Mouse (Mus musculus): ENCODE measurements around the gene Slx4ip. TPM values are rescaled to one million over a fixed set of nuclear protein-coding genes. Genes with fewer than 3 reads are reported as not detected.

Gene Slx4ip
- total RNA-seq, 2 experiments from 2014 or later: 7.4 to 7.6 TPM

DNA sequence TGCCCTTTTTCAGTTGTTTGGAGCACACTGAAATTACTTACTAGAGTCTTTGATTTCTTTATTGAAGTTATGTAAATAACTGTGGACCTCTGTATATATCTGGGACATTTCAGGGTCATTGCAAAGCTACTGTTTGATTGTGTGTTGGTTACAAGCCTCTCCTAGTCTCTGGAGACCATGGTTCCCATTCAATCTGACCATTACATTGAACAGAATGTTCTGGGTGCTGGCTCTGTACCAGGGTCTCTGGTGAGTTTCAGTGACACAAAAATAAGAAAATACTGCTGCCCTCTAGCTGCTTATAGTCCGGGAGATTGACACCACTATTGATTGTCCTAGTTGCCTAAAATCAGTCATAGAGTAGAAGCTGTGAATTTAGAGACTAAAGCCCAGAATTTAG, 158.9 kb downstream of the Slx4ip start:
- no peak for DNase-seq (ENCODE audit: low spot score in 2 of 2)

DNA sequence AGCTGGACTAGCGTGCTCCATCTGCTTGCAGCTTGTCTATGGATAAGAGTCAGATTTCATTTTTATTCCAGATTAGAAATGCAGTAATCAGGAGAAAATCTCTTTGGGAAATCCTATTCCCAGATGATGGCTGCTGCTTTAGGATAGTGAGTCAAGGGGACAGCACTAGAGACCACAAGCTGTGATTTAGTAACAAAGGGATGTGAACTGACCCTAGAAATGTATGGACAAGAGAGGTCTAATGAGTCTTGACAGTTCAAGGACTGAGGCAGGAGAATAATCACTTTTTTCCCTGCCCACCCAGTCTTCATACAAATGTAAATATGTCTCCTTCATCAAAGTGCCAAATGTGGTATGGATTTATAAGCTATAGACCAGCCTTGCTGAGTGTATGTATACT, 172.8 kb downstream of the Slx4ip start:
- no peak for DNase-seq (ENCODE audit: low spot score in 2 of 2)

DNA sequence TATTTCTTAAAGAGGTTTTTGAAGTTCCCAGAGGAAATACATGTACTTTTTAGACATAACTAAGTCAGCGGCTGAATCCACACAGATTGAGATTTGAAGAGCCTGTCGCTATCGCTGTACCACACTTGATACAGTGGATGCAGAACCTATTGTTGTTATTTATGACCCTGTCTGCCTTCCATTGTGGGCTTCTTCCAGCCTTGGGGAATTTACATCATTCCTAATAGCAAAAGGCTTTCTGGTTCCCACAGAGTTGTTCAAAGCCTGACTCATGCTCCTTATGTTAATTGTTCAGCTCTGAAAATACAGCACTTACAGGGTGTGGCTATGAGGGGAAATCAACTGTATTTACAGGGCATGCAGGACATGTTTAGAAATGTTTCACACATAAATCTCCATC, 173.5 kb downstream of the Slx4ip start:
- DNase-seq (ENCODE audit: low spot score in 2 of 2): no peak

DNA sequence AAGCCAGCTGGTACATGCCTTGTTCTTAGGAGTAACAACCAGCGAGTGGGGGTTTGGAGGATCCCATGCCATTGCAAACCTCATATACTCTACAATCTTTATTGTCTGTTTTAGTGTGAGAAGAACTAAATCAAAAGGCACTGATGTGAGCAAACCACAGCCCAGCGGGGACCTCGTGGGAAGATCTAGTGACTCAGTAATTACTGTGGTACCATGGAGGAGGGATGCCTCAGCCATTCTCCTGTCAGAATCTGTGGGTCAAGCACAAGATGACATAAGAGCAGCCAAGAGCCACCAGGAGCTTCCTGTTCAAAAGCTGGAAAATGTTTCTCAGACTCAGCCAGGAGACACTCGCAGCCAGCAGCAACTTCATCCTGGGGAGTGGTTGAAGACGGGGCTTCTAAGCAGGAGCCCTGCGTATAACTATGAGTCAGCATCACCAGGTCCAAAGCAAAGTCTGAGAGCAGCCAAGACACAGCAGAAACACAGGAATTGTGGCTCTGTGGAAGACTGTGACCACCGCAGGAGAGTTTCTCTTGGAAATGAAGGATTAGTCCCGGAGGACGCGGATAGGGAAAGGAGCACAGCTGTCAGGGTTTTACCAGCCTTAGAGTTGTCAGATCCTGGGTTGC, 176.6 kb downstream of the Slx4ip start:
- no peak for DNase-seq (ENCODE audit: low spot score in 2 of 2)

DNA sequence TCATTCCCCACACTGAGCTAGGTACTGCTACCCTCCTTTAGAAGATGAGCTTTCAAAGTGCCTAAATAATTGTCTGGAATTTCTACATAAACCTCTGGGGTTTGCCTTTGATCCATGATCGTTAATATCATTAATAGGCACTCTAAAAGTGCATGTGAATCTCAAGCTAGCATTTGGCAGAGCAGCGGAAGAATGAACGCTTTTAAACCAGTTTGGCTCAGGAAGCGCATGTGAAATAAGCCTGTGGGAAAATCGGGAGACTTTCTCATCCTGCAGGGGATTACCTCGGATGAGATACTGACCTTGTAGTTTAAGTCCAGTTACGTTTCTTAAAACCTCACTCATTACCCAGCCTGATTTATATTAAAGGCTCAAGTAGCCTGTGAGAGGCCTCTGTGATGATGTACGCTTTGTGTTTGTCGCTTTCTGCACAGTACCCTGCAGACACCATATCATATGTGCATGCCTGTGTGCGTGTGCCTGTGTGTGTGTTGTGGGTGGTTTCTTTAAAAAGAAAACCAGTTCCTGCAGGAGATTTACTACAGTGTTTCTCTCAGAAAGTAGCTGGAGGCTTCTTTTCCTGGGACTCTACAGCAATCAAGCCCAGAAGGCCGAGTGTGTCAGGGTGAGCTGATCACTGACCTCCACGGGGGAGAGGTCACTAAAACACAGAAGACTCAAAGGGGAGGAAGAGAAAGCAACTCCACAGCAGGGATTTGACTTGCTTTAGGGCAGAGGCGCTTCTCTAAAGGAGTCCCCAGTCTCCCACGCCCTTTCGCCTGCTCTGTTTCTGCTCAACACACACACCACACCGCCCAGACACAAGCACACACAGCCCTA, 182.7 kb downstream of the Slx4ip start:
- no peak for DNase-seq (ENCODE audit: low spot score in 2 of 2)

DNA sequence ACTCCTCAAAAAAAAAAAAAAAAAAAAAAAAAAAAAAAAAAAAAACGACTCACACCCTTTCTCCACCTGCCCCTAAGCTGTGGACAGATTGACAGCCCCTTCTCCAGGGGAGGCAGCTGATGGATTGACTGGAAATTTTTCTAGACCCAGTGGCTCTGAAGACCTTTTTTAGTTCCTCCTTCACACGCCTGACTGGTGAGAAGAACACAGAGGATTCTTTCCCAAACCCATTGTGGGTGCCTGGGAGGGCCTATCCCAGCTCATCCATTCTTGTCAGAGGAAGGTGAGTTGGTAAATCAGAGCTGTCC, 183.2 kb downstream of the Slx4ip start:
- DNase-seq (ENCODE audit: low spot score in 2 of 2): no peak

DNA sequence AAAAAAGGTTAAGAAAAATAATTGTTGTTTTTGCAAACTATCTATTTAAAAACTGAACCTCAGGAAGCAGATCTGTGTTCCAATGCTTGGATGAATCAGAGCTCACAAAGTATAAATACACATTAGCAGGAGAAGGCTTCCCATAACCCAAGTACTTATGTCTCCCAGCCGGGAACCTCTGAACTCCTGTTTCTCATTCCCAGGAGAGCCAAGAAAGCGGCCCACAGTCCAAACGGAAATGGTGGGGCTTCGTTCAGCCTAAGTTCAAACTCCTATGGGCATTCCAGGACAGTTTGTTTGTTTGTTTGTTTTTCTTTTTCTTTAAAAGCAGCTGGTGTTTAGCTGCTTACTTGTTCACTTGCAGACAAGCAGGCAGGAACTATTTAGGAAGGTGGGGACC, 187.8 kb downstream of the Slx4ip start:
- no peak for DNase-seq (ENCODE audit: low spot score in 2 of 2)

DNA sequence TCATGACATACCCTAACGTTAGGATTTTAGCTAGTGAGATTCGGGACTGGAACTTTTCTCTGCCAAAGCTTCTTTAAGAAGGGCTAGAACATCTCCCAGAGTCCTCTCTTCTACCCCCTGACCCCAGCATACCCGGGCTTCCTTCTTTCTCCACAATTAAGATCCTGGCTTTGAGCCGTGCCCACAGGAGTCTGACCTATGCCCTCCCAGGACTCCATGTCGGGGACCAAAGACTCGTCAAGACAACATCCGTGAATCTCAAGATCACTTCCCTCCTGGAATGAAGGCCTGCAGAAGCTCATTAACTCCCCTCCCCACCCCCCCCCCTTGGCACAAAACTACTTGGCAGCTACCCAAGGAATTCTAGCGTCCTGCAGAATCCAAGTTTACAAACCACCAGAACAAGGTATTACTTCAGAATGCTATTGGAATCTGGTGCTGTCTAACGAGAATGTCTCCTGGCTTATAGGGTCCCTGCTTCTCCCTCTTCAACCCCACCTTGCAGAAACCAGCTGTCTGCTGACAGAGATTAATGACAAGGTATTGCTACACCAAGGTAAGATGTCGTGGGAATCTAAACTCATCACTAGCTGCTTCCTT, 188.8 kb downstream of the Slx4ip start:
- no peak for DNase-seq (ENCODE audit: low spot score in 2 of 2)

DNA sequence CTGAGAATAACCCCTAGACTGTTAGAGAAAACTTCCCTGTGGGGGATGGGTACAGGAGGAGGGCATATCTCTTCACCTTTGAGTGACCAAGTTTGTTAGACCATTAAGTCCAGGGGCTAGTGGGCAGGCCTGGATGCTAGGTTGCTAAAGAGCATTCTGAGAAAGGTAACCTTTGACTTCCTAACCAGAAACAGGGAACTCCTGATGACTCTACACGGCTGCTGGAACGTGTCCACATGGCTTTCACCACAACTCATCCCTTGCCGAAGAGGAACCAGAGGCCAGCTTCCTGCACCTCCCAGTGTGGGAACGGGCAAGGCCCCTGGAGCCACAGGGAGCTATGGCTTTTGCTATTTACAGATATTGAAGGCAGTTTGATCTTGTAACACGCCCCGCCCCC, 189.4 kb downstream of the Slx4ip start:
- DNase-seq (ENCODE audit: low spot score in 2 of 2): no peak

DNA sequence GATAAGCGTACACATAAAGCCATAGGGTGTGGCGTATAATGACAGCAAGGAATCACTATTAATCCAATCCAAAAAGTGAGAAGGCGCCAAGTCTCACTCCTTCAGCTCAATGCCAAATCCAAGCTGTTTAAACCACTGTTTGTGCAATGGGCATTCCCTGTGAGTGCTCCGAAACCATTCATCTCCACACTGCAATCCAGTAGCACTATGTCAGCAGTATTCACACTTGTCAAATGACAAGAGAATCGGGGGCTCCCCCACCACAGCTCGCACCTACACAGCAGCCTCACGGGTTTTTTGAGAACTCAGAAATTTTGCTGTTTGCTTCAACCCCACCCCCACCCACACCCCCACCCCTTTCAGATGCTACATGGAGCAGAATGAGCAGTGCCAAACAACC, 190.0 kb downstream of the Slx4ip start:
- DNase-seq (ENCODE audit: low spot score in 2 of 2): no peak

DNA sequence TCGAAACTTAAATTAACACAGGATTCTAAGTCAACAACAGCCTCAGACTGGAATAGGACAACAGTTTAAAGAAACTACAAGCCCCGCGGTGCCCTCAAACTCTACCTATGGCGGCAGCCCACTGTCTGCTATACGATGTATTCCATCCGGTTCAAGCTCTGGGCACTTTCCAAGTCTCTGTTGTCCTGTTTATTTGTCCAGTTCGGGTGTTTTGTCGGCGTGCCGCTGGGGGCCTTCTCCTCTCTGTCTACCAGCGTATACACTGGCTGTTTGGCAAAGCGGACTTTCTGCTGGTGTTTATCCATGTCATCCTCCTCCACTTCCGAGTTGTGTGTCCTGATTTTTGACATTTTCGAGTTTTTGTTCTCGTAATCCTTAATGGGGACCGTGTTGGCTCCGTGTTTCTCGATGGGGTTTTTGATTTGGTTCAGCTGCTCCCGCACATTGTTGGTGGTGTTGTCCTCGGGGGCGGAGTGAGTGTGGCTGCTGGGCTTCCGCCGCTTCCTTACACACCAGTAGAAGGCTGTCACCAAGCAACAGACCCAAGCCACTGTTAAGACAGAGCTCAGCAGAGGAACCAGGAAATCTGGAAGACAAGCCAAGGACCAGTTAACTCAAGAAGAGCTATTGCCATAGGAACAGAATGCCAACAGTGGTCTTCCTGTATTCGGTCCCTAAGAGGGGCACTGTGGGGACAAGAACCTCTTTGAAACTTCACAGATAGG, 192.0 kb downstream of the Slx4ip start:
- no peak for DNase-seq (ENCODE audit: low spot score in 2 of 2)

DNA sequence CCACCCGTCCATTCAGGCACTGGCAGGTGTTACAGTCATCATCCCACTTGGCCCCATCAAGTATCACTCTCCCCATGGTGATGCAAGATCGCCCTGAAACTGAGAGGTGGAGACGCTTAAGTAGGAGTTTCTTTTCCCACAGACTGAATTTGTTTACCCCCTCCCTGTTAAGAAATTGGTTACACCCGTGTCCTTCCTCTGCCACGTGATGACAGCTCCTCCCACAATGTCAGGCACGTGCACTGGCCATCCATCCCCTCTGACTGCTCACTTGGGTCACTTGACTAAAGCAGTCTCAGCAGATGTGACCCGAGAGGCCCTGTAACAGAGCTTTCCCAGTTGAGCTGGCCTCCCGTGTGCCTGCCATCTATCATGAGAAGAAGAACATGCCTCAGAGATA, 194.2 kb downstream of the Slx4ip start:
- DNase-seq (ENCODE audit: low spot score in 2 of 2): no peak

DNA sequence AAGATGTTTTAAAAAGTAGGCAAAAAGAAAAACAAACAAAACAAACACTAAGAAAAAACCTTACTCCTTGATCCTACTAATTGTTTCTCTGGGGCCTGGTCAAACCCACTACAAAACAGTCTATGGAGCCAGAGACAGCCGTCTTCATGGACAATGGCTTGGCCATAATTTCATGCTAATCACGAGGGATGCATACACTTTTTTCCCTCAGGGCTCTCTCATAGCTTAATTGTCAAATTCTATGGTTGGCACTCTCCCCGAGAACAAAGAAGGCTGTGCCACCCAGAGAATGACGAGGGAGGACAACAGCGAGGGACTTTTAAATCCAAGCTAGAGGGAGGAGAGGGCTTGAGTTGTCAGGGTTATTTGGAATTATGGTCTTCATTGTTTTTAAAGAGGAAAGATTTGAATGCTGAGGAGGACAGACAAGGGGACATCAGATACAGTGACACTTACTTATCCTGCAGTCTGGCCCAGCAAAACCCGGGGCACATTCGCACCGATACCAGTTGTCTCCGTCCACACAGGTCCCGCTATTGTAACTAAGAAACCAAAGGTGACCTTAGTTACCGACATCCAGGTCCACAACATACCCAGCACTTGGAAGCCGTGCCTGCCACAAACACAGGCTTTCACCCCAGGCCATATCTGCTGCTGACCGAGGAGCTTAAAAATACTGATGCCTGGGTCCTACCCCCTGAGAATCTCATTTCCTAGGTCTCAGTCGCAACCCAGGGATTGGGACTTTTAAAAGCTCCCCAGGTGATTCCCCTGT, 195.8 kb downstream of the Slx4ip start:
- no peak for DNase-seq (ENCODE audit: low spot score in 2 of 2)

DNA sequence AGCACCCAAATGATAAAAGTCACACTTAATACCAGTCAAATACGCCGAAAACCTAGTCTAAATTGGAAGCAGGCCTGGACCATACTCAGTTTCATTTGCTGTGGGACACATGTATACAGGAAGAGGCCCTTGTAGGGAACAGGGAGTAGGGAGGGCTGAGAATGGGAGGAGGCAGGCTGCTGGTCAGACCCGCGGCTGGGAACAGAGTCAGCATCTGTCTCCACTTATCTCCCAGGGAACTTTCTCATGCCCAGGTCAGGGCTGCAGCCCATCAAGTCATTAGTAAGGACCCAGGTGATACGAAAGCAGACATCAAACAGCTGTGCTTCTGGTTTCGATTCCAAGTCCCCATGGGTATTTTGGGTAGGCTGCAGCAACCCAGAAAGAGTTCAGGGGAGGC, 196.7 kb downstream of the Slx4ip start:
- DNase-seq (ENCODE audit: low spot score in 2 of 2): no peak

DNA sequence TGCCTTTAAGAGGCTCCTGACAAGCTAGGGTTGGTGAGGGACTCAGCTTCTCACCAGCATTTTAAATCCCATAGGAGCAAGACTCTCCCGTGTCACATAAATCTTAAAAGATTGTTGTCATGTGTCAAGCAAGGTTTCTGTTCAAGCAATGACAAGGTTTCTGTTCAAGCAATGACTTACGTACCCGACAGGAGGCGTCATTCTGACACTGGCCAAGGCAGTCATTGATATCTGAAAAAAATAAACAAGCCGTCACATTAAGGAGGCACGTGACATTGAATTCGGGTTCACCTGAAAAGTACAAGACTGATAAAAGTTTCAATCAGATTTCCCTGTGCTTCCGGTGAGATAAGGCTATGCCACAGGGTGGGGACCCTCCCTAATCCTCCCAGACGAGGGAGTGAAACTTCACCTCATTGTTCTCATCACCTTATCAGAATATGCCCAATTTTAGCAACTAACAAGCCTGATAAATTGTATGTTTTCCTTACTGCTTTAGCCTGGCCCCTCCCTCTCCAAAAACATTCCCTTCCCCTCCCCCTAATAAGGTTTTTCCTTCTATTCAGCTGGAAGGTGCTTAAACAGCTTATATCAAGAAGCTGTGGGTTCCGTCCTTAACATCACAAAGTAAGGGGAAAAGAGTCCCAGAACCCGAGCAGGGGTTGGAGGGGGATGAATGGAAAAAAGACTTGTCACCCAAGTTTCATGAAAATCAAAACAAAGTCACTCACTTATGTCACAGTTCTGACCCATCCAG, 200.9 kb downstream of the Slx4ip start:
- DNase-seq (ENCODE audit: low spot score in 2 of 2): no peak

DNA sequence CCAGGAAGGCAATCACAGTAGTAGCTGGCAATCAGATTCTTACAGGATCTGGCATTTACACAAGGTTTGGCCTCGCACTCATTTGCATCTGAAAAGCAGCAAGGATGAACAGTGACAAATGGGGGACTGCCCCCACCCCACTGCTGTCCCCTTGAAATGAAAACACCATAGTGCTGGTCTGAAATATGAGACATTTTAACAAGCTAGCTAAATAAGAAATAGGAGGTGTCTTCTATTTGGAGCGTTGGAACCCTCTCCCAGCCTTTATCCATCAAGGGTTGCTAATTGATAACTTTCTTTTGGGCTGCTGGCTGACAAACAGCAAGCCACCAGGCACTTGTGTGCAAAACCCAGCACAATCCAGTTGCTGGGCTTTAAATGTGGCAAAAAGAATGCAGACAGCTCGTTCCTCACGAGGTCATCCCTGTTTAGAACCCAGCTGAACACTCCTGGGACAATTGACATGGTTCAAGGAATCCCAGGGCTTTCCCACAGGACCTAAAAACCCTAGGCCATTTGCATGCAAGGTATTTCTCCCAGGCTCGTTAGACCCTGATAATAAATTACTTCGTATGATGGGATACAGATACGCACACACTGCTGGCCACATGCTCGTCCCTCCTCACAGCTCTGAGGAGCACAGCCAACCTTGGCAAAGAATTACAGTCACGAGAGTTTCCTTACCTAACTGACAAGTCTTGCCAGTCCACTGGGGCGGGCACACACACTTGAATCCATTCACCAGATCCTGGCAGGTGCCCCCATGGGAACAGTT, 201.7 kb downstream of the Slx4ip start:
- DNase-seq (ENCODE audit: low spot score in 2 of 2): no peak

DNA sequence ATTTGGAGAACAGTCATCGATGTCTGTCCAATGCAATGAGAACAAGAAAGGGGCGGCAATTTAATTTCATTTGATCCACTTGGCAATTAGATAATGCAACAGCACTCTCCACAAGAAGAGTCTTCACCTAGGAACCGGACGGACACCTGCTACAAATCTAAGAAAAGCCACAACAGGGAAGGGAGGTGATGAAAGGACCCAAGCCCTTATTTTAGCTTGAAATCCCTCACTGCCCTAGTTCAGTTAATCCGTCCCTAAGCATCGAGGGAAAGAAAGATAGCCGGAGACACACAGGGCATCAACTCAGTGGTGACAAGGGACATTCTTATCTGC, 202.2 kb downstream of the Slx4ip start:
- DNase-seq (ENCODE audit: low spot score in 2 of 2): no peak

DNA sequence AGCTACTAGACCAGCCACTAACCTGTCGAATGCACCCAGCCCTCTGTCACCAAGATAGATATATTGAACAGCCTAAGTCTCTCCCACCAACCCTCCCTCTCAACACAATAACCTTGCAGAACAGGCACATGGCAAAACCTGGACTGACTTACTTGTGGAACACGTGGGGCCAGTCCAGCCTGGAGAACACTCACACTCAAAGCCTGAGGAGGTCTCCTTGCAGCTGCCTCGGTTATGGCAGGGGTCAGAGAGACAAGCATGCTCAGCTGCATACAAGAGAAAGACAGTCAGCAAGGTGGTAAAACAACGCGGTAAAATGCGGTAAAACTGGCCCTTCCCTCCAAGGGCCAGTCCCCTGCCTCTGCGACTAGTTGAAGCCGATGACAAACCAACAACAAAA, 203.3 kb downstream of the Slx4ip start:
- no peak for DNase-seq (ENCODE audit: low spot score in 2 of 2)

DNA sequence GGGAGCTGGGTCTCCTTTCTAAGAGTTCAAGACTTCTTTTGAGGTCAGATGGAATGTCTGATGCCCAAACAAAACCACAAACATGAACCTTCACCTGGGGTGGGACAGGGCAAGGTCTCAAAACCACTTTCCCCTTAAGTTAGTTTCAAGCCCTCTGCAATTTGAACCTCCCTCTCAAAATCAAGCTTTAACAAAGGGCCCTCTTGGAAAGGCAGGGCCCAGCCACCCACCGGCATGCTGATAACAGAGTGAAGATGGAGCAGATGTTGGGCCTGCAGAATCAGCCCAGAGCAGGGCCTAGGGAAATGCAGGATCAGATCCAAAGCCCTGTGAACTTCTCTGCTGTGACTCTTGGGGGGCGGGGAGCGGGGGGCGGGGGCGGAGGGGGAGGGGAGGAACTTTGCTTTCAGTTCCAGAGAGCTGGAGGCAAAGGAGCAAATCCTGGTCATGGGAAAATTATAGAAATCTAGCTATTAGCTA, 206.0 kb downstream of the Slx4ip start:
- no peak for DNase-seq (ENCODE audit: low spot score in 2 of 2)

Measured in adrenal gland, postnatal 4 days (tissue).